Mouse (Mus musculus) midbrain, embryonic 12.5 days (tissue): ENCODE measurements around the gene Tex2. TPM values are rescaled to one million over a fixed set of nuclear protein-coding genes. Genes with fewer than 3 reads are reported as not detected.
A peak's percentile ranks its signal among the peaks of the same experiment; 100 is the strongest.
"Not testable (repeated sequence)": the region's sequence is repeated elsewhere in the genome, so short reads cannot be mapped to it uniquely, and the experiment has no call there.

Source experiments
- ATAC-seq: fragments of 200-750 bp; cut with Nextera tagmentation; 2 replicates; pipeline ENCODE4 v1.8.0; 2017; ENCODE audit warnings: low read depth, moderate TSS enrichment, moderate library complexity; ENCODE audit not compliant: low FRiP score
- H3K27ac ChIP-seq: fragments of 300-500 bp; sonication (generic); replicated peaks from 2 replicates; pipeline ENCODE4 v1.5.1; 2016; ENCODE audit warnings: mild to moderate bottlenecking
- H3K27me3 ChIP-seq: fragments of 300-500 bp; sonication (generic); 2 replicates; pipeline ENCODE4 v1.6.1; 2016; ENCODE audit warnings: mild to moderate bottlenecking
- H3K36me3 ChIP-seq: fragments of 300-500 bp; sonication (generic); 2 replicates; pipeline ENCODE4 v1.6.1; 2016
- H3K4me1 ChIP-seq: fragments of 300-500 bp; sonication (generic); 2 replicates; pipeline ENCODE4 v1.6.1; 2016
- H3K4me2 ChIP-seq: fragments of 300-500 bp; sonication (generic); replicated peaks from 2 replicates; pipeline ENCODE4 v1.6.1; 2016; ENCODE audit warnings: mild to moderate bottlenecking, moderate library complexity
- H3K4me3 ChIP-seq: fragments of 300-500 bp; sonication (generic); 2 replicates; pipeline ENCODE4 v1.5.1; 2016; ENCODE audit warnings: mild to moderate bottlenecking
- H3K9ac ChIP-seq: fragments of 300-500 bp; sonication (generic); replicated peaks from 2 replicates; pipeline ENCODE4 v1.6.1; 2016; ENCODE audit warnings: mild to moderate bottlenecking, moderate library complexity
- H3K9me3 ChIP-seq: fragments of 300-500 bp; sonication (generic); 2 replicates; pipeline ENCODE4 v1.6.1; 2016; ENCODE audit warnings: mild to moderate bottlenecking
- WGBS: fragments of 180-500 bp; shearing (Covaris S2); methylation state at CpG from one replicate; pipeline ENCODE4 v1.1.7; 2016; 5-methylcytosine and 5-hydroxymethylcytosine counted together
- polyA plus RNA-seq: library from polyadenylated mRNA; unstranded; fragments of >200 nt; fragmentation: Nextera tagmentation; extraction: Ambion mirVana; gene quantifications from 2 replicates; pipeline ENCODE4 v1.2.1, GENCODE M21; 2016

Gene Tex2
- polyA plus RNA-seq, 1 experiment from 2014 or later = 12.1 TPM

DNA sequence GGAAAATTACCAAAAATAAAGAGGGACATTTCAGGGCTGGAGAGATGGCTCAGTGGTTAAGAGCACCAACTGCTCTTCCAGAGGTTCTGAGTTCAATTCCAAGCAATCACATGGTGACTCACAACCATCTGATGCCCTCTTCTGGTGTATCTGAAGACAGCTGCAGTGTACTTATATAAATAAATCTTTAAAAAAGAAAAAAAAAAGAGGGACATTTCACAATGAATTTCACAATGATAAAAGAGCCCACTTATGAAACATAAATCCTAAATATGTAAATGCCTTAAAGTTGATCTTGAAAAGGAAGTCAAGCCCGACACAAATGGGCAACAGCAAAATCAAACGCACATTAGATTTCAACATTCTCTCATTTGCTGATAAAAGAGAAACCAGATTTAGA, 115.3 kb downstream of the Tex2 start:
- no peak for ATAC-seq
- no peak overlapping the region for H3K4me3 ChIP-seq
- peaks cover 13% of the 10 kb centered on the region for H3K4me1 ChIP-seq
- 91% methylated on average over 2 of the region's 2 CpGs for WGBS
- H3K4me2 ChIP-seq = no peak overlapping the region
- no peaks in the 10 kb centered on the region for H3K36me3 ChIP-seq
- H3K9ac ChIP-seq = no peak overlapping the region
- no peaks in the 10 kb centered on the region for H3K27me3 ChIP-seq
- no peak overlapping the region for H3K27ac ChIP-seq
- H3K9me3 ChIP-seq = no peaks in the 10 kb centered on the region

DNA sequence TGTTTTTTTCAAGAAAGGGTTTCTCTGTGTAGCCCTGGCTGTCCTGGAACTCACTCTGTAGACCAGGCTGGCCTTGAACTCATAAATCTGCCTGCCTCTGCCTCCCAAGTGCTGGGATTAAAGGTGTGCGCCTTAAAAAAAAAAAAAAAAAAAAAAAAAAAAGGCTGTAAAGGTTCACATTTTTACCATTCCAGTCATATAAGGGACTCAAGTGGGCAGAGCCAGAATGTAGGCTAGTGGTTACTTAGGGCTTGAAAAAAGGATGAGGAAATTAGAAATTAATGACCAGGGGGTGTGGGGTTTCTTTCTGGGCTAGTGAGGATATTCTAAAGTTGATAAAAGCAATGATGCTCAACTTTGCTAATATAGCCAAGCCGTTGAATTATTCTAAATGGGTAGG, 116.2 kb downstream of the Tex2 start:
- H3K4me2 ChIP-seq, H3K4me3 ChIP-seq, H3K27me3 ChIP-seq, H3K9ac ChIP-seq, ATAC-seq, H3K9me3 ChIP-seq, H3K36me3 ChIP-seq, H3K27ac ChIP-seq: not testable (repeated sequence)
- 92% methylated on average over 2 of the region's 2 CpGs for WGBS
- H3K4me1 ChIP-seq = peaks cover 11% of the 10 kb centered on the region

DNA sequence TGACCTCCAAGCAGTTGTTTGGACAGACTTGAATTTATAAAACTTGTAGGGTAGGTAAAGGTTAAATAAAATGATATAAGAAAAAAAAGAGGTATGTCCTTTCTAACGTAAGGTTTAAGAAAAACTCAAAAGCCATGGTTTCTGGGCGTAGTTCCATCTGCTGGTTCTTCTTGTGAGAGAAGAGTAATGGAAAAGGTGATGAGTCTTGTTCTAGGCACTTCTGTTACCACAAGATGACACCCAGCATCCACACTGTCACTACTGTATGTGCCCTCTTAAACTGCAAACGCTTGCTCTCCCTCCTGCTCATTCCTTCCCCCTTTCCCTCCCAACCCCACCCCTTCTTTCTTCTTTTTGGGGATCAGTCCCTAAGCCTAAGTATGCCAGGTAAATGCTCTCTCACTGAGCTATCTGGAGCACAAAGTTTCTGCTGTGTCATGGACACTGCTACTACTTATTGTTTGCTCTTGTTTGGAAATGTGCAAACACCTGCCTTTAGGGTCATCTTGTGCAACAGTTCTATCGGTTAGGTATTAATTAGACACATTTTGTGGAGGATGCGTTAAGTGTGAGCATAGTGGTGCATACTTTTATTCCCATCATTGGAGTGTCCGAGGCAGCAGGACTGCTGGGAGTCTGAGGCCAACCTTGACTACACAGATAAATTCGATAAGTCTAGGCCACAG, 120.1 kb downstream of the Tex2 start:
- H3K4me3 ChIP-seq = no peak overlapping the region
- no peak overlapping the region for H3K4me2 ChIP-seq
- WGBS = 83% methylated on average over 7 of the region's 7 CpGs
- no peaks in the 10 kb centered on the region for H3K9me3 ChIP-seq
- ATAC-seq = no peak
- no peaks in the 10 kb centered on the region for H3K27me3 ChIP-seq
- no peak overlapping the region for H3K9ac ChIP-seq
- peaks cover 2% of the 10 kb centered on the region; the same call in 1 of the 2 replicates for H3K4me1 ChIP-seq
- H3K36me3 ChIP-seq = no peaks in the 10 kb centered on the region
- H3K27ac ChIP-seq = no peak overlapping the region

- no peaks in the 10 kb centered on the region for H3K27me3 ChIP-seq
- H3K9me3 ChIP-seq = no peaks in the 10 kb centered on the region
- no peak overlapping the region for H3K9ac ChIP-seq
- H3K4me2 ChIP-seq = no peak overlapping the region
- H3K4me3 ChIP-seq = no peak overlapping the region
- no peak overlapping the region for H3K27ac ChIP-seq
- H3K36me3 ChIP-seq = no peaks in the 10 kb centered on the region
- no peak for ATAC-seq
- peaks cover 9% of the 10 kb centered on the region for H3K4me1 ChIP-seq
- WGBS = 2% methylated on average over 3 of the region's 3 CpGs
Observed at GRCm38 (mm10) chr11:106491393-106491792, 121.8 kb downstream of the Tex2 start.

DNA sequence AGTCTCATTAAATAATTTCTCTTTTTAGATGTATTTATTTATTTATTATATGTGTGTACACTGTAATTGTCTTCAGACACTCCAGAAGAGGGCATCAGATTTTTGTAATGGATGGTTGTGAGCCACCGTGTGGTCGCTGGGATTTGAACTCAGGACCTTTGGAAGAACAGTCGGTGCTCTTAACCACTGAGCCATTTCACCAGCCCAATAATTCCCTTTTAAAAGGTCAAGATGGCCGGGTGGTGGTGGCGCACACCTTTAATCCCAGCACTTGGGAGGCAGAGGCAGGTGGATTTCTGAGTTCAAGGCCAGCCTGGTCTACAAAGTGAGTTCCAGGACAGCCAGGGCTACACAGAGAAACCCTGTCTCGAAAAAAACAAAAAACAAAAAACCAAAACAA, 122.6 kb downstream of the Tex2 start:
- ATAC-seq, H3K4me1 ChIP-seq, H3K4me3 ChIP-seq, H3K9me3 ChIP-seq, H3K9ac ChIP-seq, H3K27ac ChIP-seq, H3K36me3 ChIP-seq, H3K27me3 ChIP-seq, H3K4me2 ChIP-seq: not testable (repeated sequence)
- 84% methylated on average over 6 of the region's 6 CpGs for WGBS

DNA sequence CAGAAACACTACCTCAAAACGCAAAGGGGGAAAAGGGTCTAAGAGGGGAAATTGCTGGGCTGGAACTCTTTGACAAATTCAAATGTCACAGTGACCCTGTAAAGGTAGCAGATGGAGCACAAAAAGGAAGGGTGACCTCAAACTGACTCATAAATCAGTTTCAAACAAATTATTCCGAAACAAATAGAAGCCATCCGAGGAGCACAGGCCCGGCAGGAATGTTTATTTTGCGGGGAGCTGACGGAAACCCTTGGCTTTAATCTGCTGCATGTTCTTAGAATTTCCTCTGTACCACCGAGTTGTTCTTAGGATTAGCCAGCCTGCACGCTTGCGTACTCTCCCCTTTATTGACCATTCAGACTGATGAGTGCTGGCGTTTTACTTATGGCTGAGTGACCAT, 123.2 kb downstream of the Tex2 start:
- Histone ChIP-seq H3K4me2 (no peak overlapping the region), H3K27ac (no peak overlapping the region), H3K9me3 (no peaks in the 10 kb centered on the region), H3K4me1 (peaks cover 9% of the 10 kb centered on the region), H3K36me3 (no peaks in the 10 kb centered on the region), H3K27me3 (no peaks in the 10 kb centered on the region), H3K9ac (no peak overlapping the region), H3K4me3 (no peak overlapping the region)
- 41% methylated on average over 10 of the region's 10 CpGs for WGBS
- no peak for ATAC-seq

- peaks cover 9% of the 10 kb centered on the region for H3K4me1 ChIP-seq
- H3K4me3 ChIP-seq = no peak overlapping the region
- no peak overlapping the region for H3K4me2 ChIP-seq
- WGBS = 63% methylated on average over 6 of the region's 7 CpGs
- H3K9me3 ChIP-seq = no peaks in the 10 kb centered on the region
- no peak overlapping the region for H3K27ac ChIP-seq
- no peak for ATAC-seq
- no peak overlapping the region for H3K9ac ChIP-seq
- no peaks in the 10 kb centered on the region for H3K36me3 ChIP-seq
- no peaks in the 10 kb centered on the region for H3K27me3 ChIP-seq
Observed at GRCm38 (mm10) chr11:106489036-106489693, 124.1 kb downstream of the Tex2 start.

GRCm38 (mm10) chr11:106488126-106488561, 125.1 kb downstream of the Tex2 start:
- Histone ChIP-seq H3K9me3 (no peaks in the 10 kb centered on the region), H3K36me3 (no peaks in the 10 kb centered on the region), H3K4me3 (peak overlapping the region; percentile 96), H3K27ac (0 out of 2 replicates have a peak overlapping the region, but pooled peaks have one; percentile 20), H3K4me1 (peaks cover 9% of the 10 kb centered on the region), H3K9ac (no peak overlapping the region), H3K27me3 (no peaks in the 10 kb centered on the region), H3K4me2 (peak overlapping the region; percentile 92)
- 14% methylated on average over 17 of the region's 17 CpGs for WGBS
- peak; percentile 45 for ATAC-seq

DNA sequence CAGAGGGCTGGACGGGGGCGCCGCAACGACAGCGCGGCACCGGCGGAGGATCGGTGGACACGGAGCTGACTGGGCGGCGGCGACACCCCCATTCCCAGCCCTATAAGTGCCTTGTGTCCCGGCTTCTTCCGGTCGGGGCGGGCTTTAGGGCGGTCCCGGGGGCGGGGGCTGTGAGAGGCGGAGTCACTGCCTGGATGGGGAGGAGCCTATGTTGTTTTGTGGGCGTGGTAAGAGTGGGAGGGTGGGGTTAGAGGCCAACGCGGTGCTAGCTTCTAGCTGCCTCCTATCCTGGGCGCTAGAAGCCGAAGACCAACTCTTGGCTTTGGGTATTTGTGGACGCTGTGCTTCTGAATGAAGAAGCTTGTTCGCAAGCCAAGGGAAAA, 125.5 kb downstream of the Tex2 start, which contains the start of gene Ern1:
TSS of gene Ern1 (minus strand) at position 120 of the 383 bp plus-strand sequence.
- peak within 1 kb of the TSS; percentile 92 for H3K4me2 ChIP-seq
- 1% methylated on average over 28 of the region's 28 CpGs for WGBS
- H3K4me1 ChIP-seq = peaks cover 9% of the 10 kb centered on the region
- H3K4me3 ChIP-seq = peak within 1 kb of the TSS; percentile 96
- peak within 1 kb of the TSS; percentile 88 for H3K27ac ChIP-seq
- H3K27me3 ChIP-seq = no peaks in the 10 kb centered on the region
- H3K9ac ChIP-seq = peak within 1 kb of the TSS; percentile 87
- no peaks in the 10 kb centered on the region for H3K9me3 ChIP-seq
- peak; percentile 96 for ATAC-seq
- H3K36me3 ChIP-seq = no peaks in the 10 kb centered on the region

DNA sequence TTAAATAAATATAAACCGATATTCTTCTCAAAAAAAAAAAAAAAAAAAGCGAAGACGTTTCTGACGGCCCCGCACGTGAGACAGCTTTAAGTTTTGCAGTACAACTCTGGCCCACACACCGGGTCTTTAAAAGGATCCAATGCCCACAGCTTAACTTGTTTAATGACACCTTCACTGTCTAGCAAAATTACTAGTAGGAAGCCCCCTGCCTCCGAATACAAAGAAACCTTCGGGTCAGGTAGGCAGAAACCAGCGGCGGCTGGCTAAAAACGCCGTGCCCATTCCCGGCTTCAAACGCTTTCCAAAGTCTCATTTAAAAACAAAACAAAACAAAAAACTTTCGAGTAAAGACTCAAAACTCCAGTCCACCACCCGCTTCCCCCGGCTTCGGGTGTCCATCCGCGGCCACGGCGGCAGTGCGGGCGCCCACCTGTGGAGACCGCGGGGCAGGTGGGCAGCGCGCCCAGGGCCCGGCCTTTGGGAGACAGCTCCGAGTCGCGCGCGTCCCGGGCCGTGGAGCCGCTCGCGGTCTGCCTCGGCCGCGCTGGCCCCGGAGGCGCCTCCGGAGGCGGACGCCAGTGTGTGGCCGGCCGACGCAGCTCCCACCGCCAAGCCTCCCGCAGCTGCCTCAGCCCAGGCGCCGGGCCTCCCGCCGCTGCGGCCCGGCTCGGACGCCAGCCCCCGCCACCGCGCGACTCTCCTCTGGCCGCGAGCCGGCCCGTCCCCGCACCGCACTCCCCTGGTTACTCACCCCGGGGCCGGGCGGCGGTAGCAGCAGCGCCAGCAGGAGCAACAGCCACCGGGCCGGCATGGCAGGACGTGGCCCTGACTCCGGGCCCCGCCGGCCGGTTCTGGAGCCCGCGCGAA, 126.1 kb downstream of the Tex2 start:
- H3K4me1 ChIP-seq = peaks cover 9% of the 10 kb centered on the region
- H3K27me3 ChIP-seq = no peaks in the 10 kb centered on the region
- H3K4me3 ChIP-seq = peak overlapping the region; percentile 96
- peak overlapping the region; percentile 87 for H3K9ac ChIP-seq
- H3K36me3 ChIP-seq = no peaks in the 10 kb centered on the region
- under 1% methylated on average over 82 of the region's 86 CpGs for WGBS
- peak overlapping the region; percentile 88 for H3K27ac ChIP-seq
- peak; percentile 91 for ATAC-seq
- peak overlapping the region; percentile 92 for H3K4me2 ChIP-seq
- no peaks in the 10 kb centered on the region for H3K9me3 ChIP-seq

DNA sequence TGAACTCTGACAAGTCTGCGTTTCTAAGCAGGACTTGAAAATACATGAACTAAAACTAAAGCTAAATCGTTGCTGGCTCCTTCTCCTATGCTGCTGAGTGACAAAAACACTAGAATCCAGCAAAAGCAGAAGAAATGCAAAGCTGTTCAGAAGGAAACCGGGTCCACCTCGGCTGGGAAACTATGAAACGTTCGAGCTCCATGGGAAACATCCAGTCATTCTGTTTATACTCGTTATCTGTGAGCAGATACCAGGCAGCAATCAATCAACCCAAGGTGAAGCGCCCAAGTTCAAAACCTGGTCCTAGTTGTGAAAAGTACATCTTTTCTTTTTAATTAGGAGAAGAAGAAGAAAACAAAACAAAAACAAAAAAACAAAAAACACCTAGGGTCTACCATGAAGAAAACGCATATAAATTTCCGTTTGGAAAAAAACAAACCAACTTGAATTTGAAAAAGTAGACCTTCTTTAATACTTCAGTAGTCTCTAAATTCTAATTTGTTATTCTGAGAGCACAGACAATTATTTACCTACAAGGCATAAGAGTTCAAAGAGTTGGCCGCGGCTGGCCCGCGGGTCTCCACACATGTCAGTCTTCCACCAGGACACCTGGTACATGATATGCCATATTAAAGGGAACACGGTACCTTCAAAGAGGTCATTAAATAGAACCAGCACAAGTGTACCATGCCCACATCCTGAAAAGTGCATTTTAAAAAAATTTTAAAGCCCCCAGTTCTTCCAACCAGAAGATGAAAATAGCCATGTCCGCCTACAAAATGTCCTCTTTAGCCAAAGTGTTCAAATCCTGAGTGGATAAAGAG, 127.0 kb downstream of the Tex2 start:
- H3K27ac ChIP-seq = no peak overlapping the region
- 62% methylated on average over 16 of the region's 16 CpGs for WGBS
- no peaks in the 10 kb centered on the region for H3K36me3 ChIP-seq

More for the DNA sequence above, 127.0 kb downstream of the Tex2 start:
- ATAC-seq = no peak
- Histone ChIP-seq H3K4me2 (peak overlapping the region; percentile 92), H3K4me3 (peak overlapping the region; percentile 96), H3K9ac (0 out of 2 replicates have a peak overlapping the region, but pooled peaks have one; percentile 87), H3K27me3 (no peaks in the 10 kb centered on the region), H3K4me1 (peaks cover 9% of the 10 kb centered on the region), H3K9me3 (no peaks in the 10 kb centered on the region)
